Mouse (Mus musculus) thymus, adult 2 months (tissue): ENCODE data around the gene Stx4a. TPM values are rescaled to one million over a fixed set of nuclear protein-coding genes. Genes with fewer than 3 reads are reported as not detected.
"Not testable (repeated sequence)": the region's sequence is repeated elsewhere in the genome, so short reads cannot be mapped to it uniquely, and the experiment has no call there.

Experiments
- DNase-seq: peaks from one replicate; pipeline ENCODE4 v3.0.0; 2021
- H3K27ac ChIP-seq: fragments of 200-500 bp; 2 replicates; pipeline ENCODE4 v1.5.1; 2012; ENCODE audit warnings: low read length, control low read depth; ENCODE audit not compliant: control insufficient read depth, insufficient read depth
- H3K27me3 ChIP-seq: fragments of 200-500 bp; 2 replicates; pipeline ENCODE4 v1.6.1; 2012; ENCODE audit warnings: mild to moderate bottlenecking, low read length, moderate library complexity, mixed read lengths; ENCODE audit not compliant: control insufficient read depth, insufficient read depth
- H3K36me3 ChIP-seq: fragments of 200-500 bp; 2 replicates; pipeline ENCODE4 v1.6.1; 2012; ENCODE audit warnings: mild to moderate bottlenecking, low read length, moderate library complexity; ENCODE audit not compliant: control insufficient read depth, insufficient read depth
- H3K4me1 ChIP-seq: fragments of 200-500 bp; replicated peaks from 2 replicates; pipeline ENCODE4 v1.6.1; 2012; ENCODE audit warnings: low read length; ENCODE audit not compliant: control insufficient read depth, insufficient read depth
- H3K4me3 ChIP-seq: fragments of 200-500 bp; 2 replicates; pipeline ENCODE4 v1.5.1; 2012; ENCODE audit warnings: mild to moderate bottlenecking, low read length, control low read depth, moderate library complexity; ENCODE audit not compliant: control insufficient read depth, insufficient read depth
- CTCF ChIP-seq: fragments of 200-500 bp; IDR thresholded peaks from 2 replicates; pipeline ENCODE4 v1.5.1; 2012; ENCODE audit warnings: mild to moderate bottlenecking, control low read depth, low read length, moderate library complexity, borderline replicate concordance; ENCODE audit not compliant: control insufficient read depth, poor library complexity, insufficient read depth; ENCODE audit errors: extremely low read depth
- POLR2A ChIP-seq: fragments of 200-500 bp; IDR thresholded peaks from 2 replicates; pipeline ENCODE4 v1.6.1; 2012; ENCODE audit warnings: mild to moderate bottlenecking, low read length, control low read depth, moderate library complexity; ENCODE audit not compliant: control insufficient read depth, poor library complexity, insufficient read depth; ENCODE audit errors: extremely low read depth
- WGBS: fragments of 180-500 bp; shearing (Covaris S2); methylation state at CpG from one replicate; pipeline ENCODE4 v1.1.7; 2018; 5-methylcytosine and 5-hydroxymethylcytosine counted together
- polyA plus RNA-seq: library from polyadenylated mRNA; depleted of rRNA; stranded (reverse); fragments of >200 nt; gene quantifications from 2 replicates; pipeline ENCODE4 v1.2.3, GENCODE M21; 2012

Stx4a gene
- polyA plus RNA-seq, 1 experiment = 93.3 TPM

DNA sequence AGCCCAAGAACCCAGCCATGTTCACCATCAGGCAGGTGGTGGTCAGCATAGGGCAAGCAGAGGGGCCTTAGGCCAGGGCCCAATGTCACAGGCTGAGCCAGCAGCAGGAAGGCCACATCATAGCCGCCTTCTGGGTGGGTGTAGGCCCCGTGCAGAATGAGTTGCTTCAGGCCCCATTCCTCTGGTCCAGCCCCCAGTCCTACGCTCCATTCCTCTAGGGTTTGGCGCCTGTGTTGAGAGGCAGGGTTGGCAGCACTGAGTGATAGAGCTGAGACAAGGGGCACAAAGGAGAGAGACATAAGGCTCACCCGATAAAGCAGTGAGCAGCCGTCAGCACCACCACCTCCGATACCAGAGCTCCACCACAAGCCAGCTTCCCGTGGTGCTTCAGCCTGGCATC lies 63.1 kb downstream of the Stx4a start:
- no peaks in the 10 kb centered on the region for H3K27me3 ChIP-seq
- TF ChIP-seq POLR2A (no peak), CTCF (no peak)
- DNase-seq = no peak
- WGBS = 92% methylated on average over 8 of the region's 8 CpGs
- H3K27ac ChIP-seq = no peak overlapping the region
- H3K4me1 ChIP-seq = peaks cover 21% of the 10 kb centered on the region
- peaks cover 57% of the 10 kb centered on the region for H3K36me3 ChIP-seq
- no peak overlapping the region for H3K4me3 ChIP-seq

- 83% methylated on average over 3 of the region's 3 CpGs for WGBS
Measured at GRCm38 (mm10) chr7:127887781-127888180, 63.7 kb downstream of the Stx4a start.

DNA sequence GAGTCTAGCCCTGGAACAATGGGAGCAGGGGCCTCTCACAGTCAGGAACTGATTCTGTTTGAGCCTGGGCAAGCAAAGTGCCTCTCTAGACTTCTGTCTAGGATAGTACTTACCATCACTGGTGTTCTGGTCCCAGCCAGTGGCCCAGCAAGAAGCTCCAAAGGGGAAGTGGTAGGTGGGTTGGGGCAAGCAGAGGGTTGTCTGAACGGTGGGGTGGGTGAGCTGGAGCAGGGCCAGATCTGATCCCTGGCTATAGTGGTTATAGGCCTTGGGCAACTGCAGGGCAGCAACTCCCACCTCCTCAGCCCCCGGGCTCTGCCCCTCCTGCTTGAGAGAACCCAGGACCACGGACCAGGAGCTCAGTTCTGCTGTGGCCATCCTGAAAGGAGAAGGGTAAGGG lies 64.7 kb downstream of the Stx4a start:
- H3K27me3 ChIP-seq = no peaks in the 10 kb centered on the region
- no peak for DNase-seq
- no peak overlapping the region for H3K4me3 ChIP-seq
- WGBS = 25% methylated on average over 3 of the region's 3 CpGs
- H3K36me3 ChIP-seq = peaks cover 42% of the 10 kb centered on the region
- peaks cover 15% of the 10 kb centered on the region for H3K4me1 ChIP-seq
- TF ChIP-seq CTCF (no peak), POLR2A (no peak)
- H3K27ac ChIP-seq = no peak overlapping the region

More at GRCm38 (mm10) chr7:127887781-127888180, 63.7 kb downstream of the Stx4a start:
- no peak for TF ChIP-seq POLR2A
- TF ChIP-seq CTCF = no peak
- Histone ChIP-seq H3K36me3 (peaks cover 51% of the 10 kb centered on the region), H3K27me3 (no peaks in the 10 kb centered on the region), H3K27ac (no peak overlapping the region; the same call in 1 of the 2 replicates), H3K4me3 (no peak overlapping the region), H3K4me1 (peaks cover 21% of the 10 kb centered on the region)
- DNase-seq = no peak

DNA sequence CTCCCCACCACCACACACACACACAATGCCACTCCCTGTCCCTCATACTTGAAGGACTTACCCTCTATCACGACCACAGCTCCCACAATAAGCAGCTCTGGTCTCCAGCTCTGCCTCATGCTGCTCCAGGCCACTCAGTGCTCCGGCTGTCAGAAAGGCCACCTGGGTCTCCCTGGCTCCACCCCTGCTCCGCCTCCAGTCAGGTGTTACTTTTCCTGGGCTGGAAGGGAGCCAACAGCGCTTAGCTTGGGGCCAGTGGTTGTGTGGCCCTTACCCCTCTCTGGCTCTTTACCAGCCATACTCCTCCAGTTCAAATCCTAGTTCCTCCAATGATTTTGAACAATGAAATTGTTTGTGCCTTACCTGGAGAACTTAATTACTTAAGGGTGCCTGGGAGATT lies 66.7 kb downstream of the Stx4a start, which contains the start of gene Prss53:
TSS of gene Prss53 (minus strand) at position 173 of the 400 bp plus-strand sequence.
- H3K27ac ChIP-seq = no peak within 1 kb of the TSS
- DNase-seq = no peak
- no peak within 1 kb of the TSS for H3K4me3 ChIP-seq
- H3K27me3 ChIP-seq = no peaks in the 10 kb centered on the region
- TF ChIP-seq POLR2A = no peak
- no peak for TF ChIP-seq CTCF
- peaks cover 30% of the 10 kb centered on the region for H3K36me3 ChIP-seq
- 82% methylated on average over 4 of the region's 4 CpGs for WGBS
- H3K4me1 ChIP-seq = peaks cover 6% of the 10 kb centered on the region

DNA sequence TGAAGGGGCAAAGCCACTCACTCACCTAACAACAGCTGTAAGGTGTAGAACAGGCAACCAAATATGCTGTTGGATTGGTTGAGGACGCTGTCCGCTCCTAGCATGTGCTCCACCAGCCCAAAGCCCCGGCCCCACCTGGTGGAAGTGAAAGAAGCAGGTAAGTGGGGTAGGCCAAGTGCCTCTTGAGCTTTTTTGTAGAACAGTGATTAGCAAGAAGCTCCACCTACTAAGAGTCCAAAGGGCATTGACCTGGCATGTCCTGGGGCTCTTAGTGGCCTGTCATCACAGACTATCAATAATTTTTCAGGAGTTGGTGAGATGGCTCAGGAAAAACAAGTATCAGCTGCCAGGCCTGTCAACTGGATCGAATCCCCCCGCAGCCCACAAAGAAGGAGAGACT lies 70.4 kb downstream of the Stx4a start:
- DNase-seq = no peak
- Histone ChIP-seq H3K4me3 (no peak overlapping the region), H3K27ac (no peak overlapping the region), H3K36me3 (0 out of 2 replicates have a peak, but pooled peaks cover under 1% of the 10 kb centered on the region), H3K4me1 (peaks cover 21% of the 10 kb centered on the region), H3K27me3 (no peaks in the 10 kb centered on the region)
- TF ChIP-seq CTCF (no peak), POLR2A (no peak)
- WGBS = 92% methylated on average over 5 of the region's 5 CpGs

DNA sequence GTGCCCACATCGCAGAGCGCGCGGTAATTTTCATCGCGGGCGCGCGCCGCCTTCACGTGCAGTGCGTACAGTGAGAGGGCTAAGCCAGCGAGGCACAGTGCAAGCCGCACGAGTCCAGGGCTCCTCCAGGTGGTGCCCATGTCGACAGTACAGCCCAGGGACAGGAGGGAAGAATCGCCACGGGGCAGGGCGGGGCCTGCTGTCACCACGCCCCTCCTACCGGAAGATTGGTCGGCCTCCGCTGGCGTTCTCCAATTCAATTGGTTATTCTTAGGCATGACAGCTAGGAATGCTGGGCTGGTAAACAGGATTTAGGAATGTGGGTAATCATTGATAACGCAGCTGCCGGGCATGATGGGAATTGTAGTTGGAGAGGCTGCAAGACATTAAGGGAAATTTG lies 71.3 kb downstream of the Stx4a start, which contains the start of the genes Gm21974 and Vkorc1:
TSS of gene Gm21974 (minus strand) at position 13 of the 400 bp plus-strand sequence.
TSS of gene Vkorc1 (minus strand) at position 176 of the 400 bp plus-strand sequence.
- Histone ChIP-seq H3K27me3 (no peaks in the 10 kb centered on the region), H3K27ac (no peak within 1 kb of the TSS), H3K4me1 (peaks cover 28% of the 10 kb centered on the region), H3K36me3 (no peaks in the 10 kb centered on the region), H3K4me3 (peak within 1 kb of the TSS; percentile 49)
- TF ChIP-seq POLR2A (0 out of 2 replicates have a peak, but pooled peaks have one; percentile 29), CTCF (peak; percentile 58; the same call in 1 of the 2 replicates)
- under 1% methylated on average over 26 of the region's 26 CpGs for WGBS
- DNase-seq = peak; percentile 88

DNA sequence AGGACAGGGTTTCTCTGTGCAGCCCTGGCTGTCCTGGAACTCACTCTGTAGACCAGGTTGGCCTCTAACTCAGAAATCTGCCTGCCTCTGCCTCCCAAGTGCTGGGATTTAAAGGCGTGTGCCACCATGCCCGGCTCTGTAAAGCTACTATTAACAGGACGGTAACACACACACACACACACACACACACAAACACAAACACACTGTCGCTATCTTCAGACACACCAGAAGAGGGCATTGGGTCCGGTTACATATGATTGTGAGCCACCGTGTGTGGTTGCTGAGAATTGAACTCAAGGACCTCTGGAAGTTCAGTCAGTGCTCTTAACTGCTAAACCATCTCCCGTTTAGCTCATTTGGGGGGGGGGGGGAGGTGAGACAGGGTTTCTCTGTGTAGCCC lies 71.8 kb downstream of the Stx4a start:
- H3K4me1 ChIP-seq = peaks cover 28% of the 10 kb centered on the region
- not testable (repeated sequence) for H3K36me3 ChIP-seq, DNase-seq, H3K4me3 ChIP-seq, H3K27me3 ChIP-seq, H3K27ac ChIP-seq
- 70% methylated on average over 7 of the region's 7 CpGs for WGBS
